ENCODE assay signal across 8 mouse cellular contexts in the genomic region with DNA sequence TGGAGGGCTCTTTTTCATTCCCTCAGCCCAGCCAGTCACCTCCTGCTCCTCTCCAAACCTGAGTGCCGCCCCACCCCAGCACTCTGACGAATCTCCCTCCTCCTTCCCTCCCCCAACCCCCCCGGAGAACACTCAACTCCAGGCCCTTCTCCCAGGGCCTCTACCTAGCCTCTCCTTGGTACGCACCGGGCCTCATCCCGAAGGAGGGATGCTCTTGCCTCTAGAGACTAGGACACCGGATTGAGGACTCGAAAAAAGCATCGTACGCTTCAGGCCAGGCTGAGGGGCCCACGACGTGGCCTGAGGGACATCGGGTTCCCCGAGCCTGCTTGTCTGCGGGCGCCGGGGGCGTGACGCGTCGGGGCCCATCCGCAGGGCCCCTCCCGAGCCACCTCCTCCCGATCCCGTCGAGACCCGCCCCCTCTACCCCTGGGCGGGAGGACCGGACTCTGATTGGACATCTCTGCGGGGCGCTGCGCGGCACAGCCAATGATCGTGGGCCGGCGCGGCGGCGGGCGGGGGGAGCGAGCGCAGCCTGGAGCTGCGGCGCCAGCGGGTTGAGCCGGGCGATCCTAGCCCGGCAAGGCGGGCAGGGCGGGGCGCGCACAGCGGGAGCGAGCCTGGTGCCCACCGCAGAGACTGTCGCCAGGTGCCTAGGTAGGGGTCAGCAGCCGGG. TPM values are rescaled to one million over a fixed set of nuclear protein-coding genes. Genes with fewer than 3 reads are reported as not detected.
DNase-seq lines count a peak whose midpoint lies in the region; ATAC-seq and TF ChIP-seq lines count a peak whose summit lies in the region.

TSS of gene Camkk1 (plus strand) at position 538 of the 676 bp plus-strand sequence.

- peak within 1 kb of the TSS; percentile 67 to 92 for H3K4me3 ChIP-seq in MEL (ENCODE audit: control insufficient read depth in 1 of 2, insufficient read depth in 1 of 2, low read depth in 2 of 2, low read length in 2 of 2)
- peak within 1 kb of the TSS; percentile 60 for H3K4me3 ChIP-seq in forebrain, postnatal 0 days (ENCODE audit: low read depth, low read length)
- H3K4me3 ChIP-seq in layer of hippocampus, adult 2 months = peak within 1 kb of the TSS; percentile 96
- H3K4me3 ChIP-seq in lung, adult 2 months (replicated peaks; ENCODE audit: extremely low read depth, low read depth, low read length) = peak within 1 kb of the TSS; percentile 77

- H3K9ac ChIP-seq in MEL (ENCODE audit: control insufficient read depth, low read depth, low read length, poor library complexity, severe bottlenecking) = peak within 1 kb of the TSS; percentile 62
- H3K9ac ChIP-seq in forebrain, postnatal 0 days = peak within 1 kb of the TSS; percentile 73

- WGBS in forebrain, postnatal 0 days = 3% methylated on average over 56 of the region's 57 CpGs
- WGBS in lung, adult 2 months = under 1% methylated on average over 57 of the region's 57 CpGs

- TF ChIP-seq POLR2A in MEL (IDR thresholded peaks at IDR 0.05; ENCODE audit: control insufficient read depth in 1 of 2, insufficient read depth in 1 of 2, low read depth in 1 of 2, low read length in 2 of 2, poor library complexity in 1 of 2) = peak; percentile 39 to 64; a peak in 2 of 4 replicates
- TF ChIP-seq POLR2A in lung, adult 2 months (IDR thresholded peaks at IDR 0.05; ENCODE audit: borderline replicate concordance, extremely low read depth, low read depth, low read length) = peak; percentile 29; the same call in 1 of the 2 replicates

- no peaks in the 10 kb centered on the region; a peak in 1 of 4 replicates for H3K36me3 ChIP-seq in MEL (ENCODE audit: control insufficient read depth in 1 of 2, insufficient read depth in 2 of 2, low read length in 2 of 2)
- no peaks in the 10 kb centered on the region for H3K36me3 ChIP-seq in forebrain, postnatal 0 days (ENCODE audit: insufficient read depth)

- TF ChIP-seq RAD21 in MEL (IDR thresholded peaks at IDR 0.05; ENCODE audit: low read depth, low read length) = no peak

- no peak for TF ChIP-seq CTCF in MEL (IDR thresholded peaks at IDR 0.05 in 2 of 3, conservative IDR thresholded peaks at IDR 0.05 in 1 of 3; ENCODE audit: control insufficient read depth in 1 of 3, insufficient read depth in 1 of 3, low read depth in 2 of 3, low read length in 3 of 3, poor library complexity in 1 of 3, severe bottlenecking in 1 of 3)
- no peak for TF ChIP-seq CTCF in forebrain, postnatal 0 days (IDR thresholded peaks at IDR 0.05; ENCODE audit: low read depth)
- no peak for TF ChIP-seq CTCF in layer of hippocampus, adult 2 months (conservative IDR thresholded peaks at IDR 0.05)
- TF ChIP-seq CTCF in lung, adult 2 months (IDR thresholded peaks at IDR 0.05; ENCODE audit: insufficient read depth, low read length) = no peak

- H3K4me1 ChIP-seq in MEL (ENCODE audit: control insufficient read depth in 1 of 2, insufficient read depth in 2 of 2, low read length in 2 of 2) = peaks cover 2 to 5% of the 10 kb centered on the region in 2 experiments
- peaks cover 4% of the 10 kb centered on the region; the same call in 1 of the 2 replicates for H3K4me1 ChIP-seq in forebrain, postnatal 0 days (ENCODE audit: insufficient read depth)
- peaks cover 12% of the 10 kb centered on the region for H3K4me1 ChIP-seq in lung, adult 2 months (ENCODE audit: control insufficient read depth, insufficient read depth, low read length)

- H3K4me2 ChIP-seq in forebrain, postnatal 0 days (ENCODE audit: low read depth) = peak within 1 kb of the TSS; percentile 76

- no peak for TF ChIP-seq EP300 in MEL (IDR thresholded peaks at IDR 0.05; ENCODE audit: low read depth in 1 of 2, low read length in 2 of 2)

- no peaks in the 10 kb centered on the region for H3K27me3 ChIP-seq in MEL (ENCODE audit: control insufficient read depth in 1 of 2, insufficient read depth in 2 of 2, low read length in 2 of 2)
- H3K27me3 ChIP-seq in forebrain, postnatal 0 days (ENCODE audit: insufficient read depth, low read length) = no peaks in the 10 kb centered on the region

- H3K79me2 ChIP-seq in MEL (ENCODE audit: control insufficient read depth, insufficient read depth, low read length, poor library complexity) = no peaks in the 10 kb centered on the region; the same call in 1 of the 2 replicates

- H3K27ac ChIP-seq in MEL (ENCODE audit: control insufficient read depth, low read depth, low read length) = no peak within 1 kb of the TSS
- H3K27ac ChIP-seq in forebrain, postnatal 0 days (ENCODE audit: low read depth, low read length) = peak within 1 kb of the TSS; percentile 50; the same call in 1 of the 2 replicates
- H3K27ac ChIP-seq in layer of hippocampus, adult 2 months = peak within 1 kb of the TSS; percentile 98

- no peaks in the 10 kb centered on the region for H3K9me3 ChIP-seq in MEL (replicated peaks; ENCODE audit: insufficient read depth, low read length)
- no peaks in the 10 kb centered on the region for H3K9me3 ChIP-seq in forebrain, postnatal 0 days (ENCODE audit: low read length)

- DNase-seq in MEL (ENCODE audit: low read depth, low spot score) = peak; percentile 97
- DNase-seq in cerebellum, adult 11-12 months = peak; percentile 98
- peak; percentile 95 for DNase-seq in forebrain, postnatal 0 days
- DNase-seq in heart, postnatal 4 days = peak; percentile 93
- DNase-seq in layer of hippocampus, adult 2 months (ENCODE audit: low spot score in 2 of 2) = peak; percentile 94 to 96
- DNase-seq in lung, adult 2 months = peak; percentile 89
- peak; percentile 87 for DNase-seq in testis, postnatal 14 days (ENCODE audit: low spot score)

- ATAC-seq in forebrain, postnatal 0 days = peak; percentile 95
- ATAC-seq in neutrophil, adult 5-6 weeks (ENCODE audit: extremely low read depth, insufficient number of reproducible peaks, low FRiP score, poor library complexity, severe bottlenecking) = peak; percentile 81

TF ChIP-seq in MEL, 35 proteins besides CTCF, POLR2A, EP300 and RAD21 (continues in another document):
- TF ChIP-seq GABPA (IDR thresholded peaks at IDR 0.05; ENCODE audit: low read depth, low read length) = no peak; the same call in 1 of the 2 replicates
- TF ChIP-seq SIN3A (IDR thresholded peaks at IDR 0.05; ENCODE audit: low read length) = peak; percentile 30; the same call in 1 of the 2 replicates
- no peak for TF ChIP-seq SMC3 (IDR thresholded peaks at IDR 0.05; ENCODE audit: low read depth, low read length)
- TF ChIP-seq MYC (IDR thresholded peaks at IDR 0.05; ENCODE audit: low read depth, low read length) = no peak
- no peak for TF ChIP-seq ZKSCAN1 (IDR thresholded peaks at IDR 0.05; ENCODE audit: low read depth, low read length)
- no peak for TF ChIP-seq POLR2AphosphoS2 (IDR thresholded peaks at IDR 0.05; ENCODE audit: low read length)
- TF ChIP-seq ETS1 (IDR thresholded peaks at IDR 0.05; ENCODE audit: low read depth, low read length) = no peak
- TF ChIP-seq HCFC1 (IDR thresholded peaks at IDR 0.05; ENCODE audit: low read depth, low read length) = 0 out of 2 replicates have a peak, but pooled peaks have one; percentile 28
- no peak for TF ChIP-seq MYB (IDR thresholded peaks at IDR 0.05; ENCODE audit: low read depth, low read length)
- TF ChIP-seq RCOR1 (IDR thresholded peaks at IDR 0.05; ENCODE audit: low read depth, low read length) = 0 out of 2 replicates have a peak, but pooled peaks have one; percentile 39
- peak; percentile 58; the same call in 1 of the 2 replicates for TF ChIP-seq NRF1 (IDR thresholded peaks at IDR 0.05; ENCODE audit: insufficient read depth, low read depth, low read length, poor library complexity, severe bottlenecking)
- peak; percentile 89 for TF ChIP-seq MAZ (IDR thresholded peaks at IDR 0.05; ENCODE audit: low read depth, low read length)
- peak; percentile 33; the same call in 1 of the 2 replicates for TF ChIP-seq MXI1 (IDR thresholded peaks at IDR 0.05; ENCODE audit: low read depth, low read length)
- no peak for TF ChIP-seq ELF1 (IDR thresholded peaks at IDR 0.05; ENCODE audit: low read depth, low read length)
- peak; percentile 38 for TF ChIP-seq NELFE (IDR thresholded peaks at IDR 0.05; ENCODE audit: low read depth, low read length)
- TF ChIP-seq JUND (IDR thresholded peaks at IDR 0.05; ENCODE audit: low read depth, low read length) = no peak
- no peak for TF ChIP-seq CHD1 (IDR thresholded peaks at IDR 0.05; ENCODE audit: low read depth, low read length)
- no peak for TF ChIP-seq GATA1 (IDR thresholded peaks at IDR 0.05; ENCODE audit: low read depth, low read length)
- TF ChIP-seq USF2 (IDR thresholded peaks at IDR 0.05; ENCODE audit: borderline replicate concordance in 1 of 2, insufficient read depth in 1 of 2, low read depth in 1 of 2, low read length in 2 of 2) = no peak
- TF ChIP-seq ZMIZ1 (IDR thresholded peaks at IDR 0.05; ENCODE audit: low read depth, low read length) = no peak
- TF ChIP-seq UBTF (IDR thresholded peaks at IDR 0.05; ENCODE audit: borderline replicate concordance, insufficient read depth, low read depth, low read length) = no peak
- TF ChIP-seq POLR2AphosphoS5 (IDR thresholded peaks at IDR 0.05; ENCODE audit: borderline replicate concordance, low read depth, low read length) = no peak
- no peak for TF ChIP-seq MEF2A (IDR thresholded peaks at IDR 0.05; ENCODE audit: extremely low read depth, insufficient replicate concordance, low read depth, low read length, poor library complexity, severe bottlenecking)
- no peak for TF ChIP-seq ZNF384 (IDR thresholded peaks at IDR 0.05; ENCODE audit: low read depth, low read length)
- no peak for TF ChIP-seq TAL1 (IDR thresholded peaks at IDR 0.05; ENCODE audit: low read length)
- TF ChIP-seq KAT2A (conservative IDR thresholded peaks at IDR 0.05; ENCODE audit: low read depth, low read length) = no peak
- TF ChIP-seq USF1 (IDR thresholded peaks at IDR 0.05; ENCODE audit: low read depth, low read length) = 0 out of 2 replicates have a peak, but pooled peaks have one; percentile 14
- TF ChIP-seq TBP (IDR thresholded peaks at IDR 0.05; ENCODE audit: low read depth, low read length) = no peak
- TF ChIP-seq BHLHE40 (IDR thresholded peaks at IDR 0.05; ENCODE audit: borderline replicate concordance, low read depth, low read length) = no peak
- 0 out of 2 replicates have a peak, but pooled peaks have one; percentile 24 for TF ChIP-seq TCF12 (IDR thresholded peaks at IDR 0.05; ENCODE audit: low read depth, low read length)

RNA-seq across cellular contexts. Expression of gene Camkk1, which starts in this region (rescaled TPM):
- total RNA-seq in MEL (2012; rRNA removed) = 5.3 and 5.8 TPM in 2 replicates
- polyA plus RNA-seq in MEL (2012; ENCODE audit: insufficient read depth in 1 of 2, insufficient read length in 2 of 2, low read depth in 1 of 2, low replicate concordance in 2 of 2, missing spikeins in 1 of 2) = 1 to 10 TPM in 1 of 2 experiments, not detected in 1; 6.6 TPM
- 24.2 and 26.3 TPM in 2 replicates for total RNA-seq in forebrain, postnatal 0 days (2014; rRNA removed)
- 22.9 and 25.1 TPM in 2 replicates for polyA plus RNA-seq in forebrain, postnatal 0 days (2015; fragmentation: Nextera tagmentation; extraction: Ambion mirVana)
- total RNA-seq in heart, postnatal 4 days (2021) = under 1 TPM; 0.81 to 0.97 TPM
- 100 to 1,000 TPM; 173 to 177 TPM for total RNA-seq in layer of hippocampus, adult 2 months (2021)
- polyA plus RNA-seq in lung, adult 2 months (2012; rRNA removed) = 8.7 and 9.3 TPM in 2 replicates
- total RNA-seq in neutrophil, adult 5-6 weeks (2017) = 5.1 and 6.3 TPM in 2 replicates

Comparison
In these comparisons a context has a peak if more than half of its experiments do, and no peak if none do; other contexts are left out.
1. Peak in DNase-seq in heart, postnatal 4 days; RNA of the gene not detected or under 1 TPM.